Mouse (Mus musculus) 416B (cell line): Measurements from ENCODE around the gene Tmtc2.

ENCODE experiments used
- DNase-seq: peaks from one replicate; pipeline ENCODE4 v3.0.0; 2011; ENCODE audit warnings: low read depth

Tmtc2 gene

GRCm38 (mm10) chr10:105544004-105545003 lies 29.9 kb downstream of the Tmtc2 start:
- no peak for DNase-seq

- no peak for DNase-seq
Measured at GRCm38 (mm10) chr10:105542081-105542480, 32.2 kb downstream of the Tmtc2 start.

GRCm38 (mm10) chr10:105539697-105540096 lies 34.6 kb downstream of the Tmtc2 start:
- DNase-seq, result no peak

- DNase-seq, result no peak
Measured at GRCm38 (mm10) chr10:105536910-105537309, 37.3 kb downstream of the Tmtc2 start.

- peak; percentile 49 for DNase-seq
Measured at GRCm38 (mm10) chr10:105535848-105536247, 38.4 kb downstream of the Tmtc2 start.

GRCm38 (mm10) chr10:105532747-105533146 lies 41.5 kb downstream of the Tmtc2 start:
- no peak for DNase-seq

- no peak for DNase-seq
Measured at GRCm38 (mm10) chr10:105532019-105532525, 42.2 kb downstream of the Tmtc2 start.

GRCm38 (mm10) chr10:105531080-105531894 lies 43.0 kb downstream of the Tmtc2 start:
- DNase-seq, result no peak

- peak; percentile 31 for DNase-seq
Measured at GRCm38 (mm10) chr10:105523405-105524088, 50.7 kb downstream of the Tmtc2 start.

GRCm38 (mm10) chr10:105522431-105522830 lies 51.8 kb downstream of the Tmtc2 start:
- no peak for DNase-seq

GRCm38 (mm10) chr10:105519154-105519806 lies 55.0 kb downstream of the Tmtc2 start:
- DNase-seq, result no peak

- DNase-seq, result no peak
Measured at GRCm38 (mm10) chr10:105518144-105518543, 56.1 kb downstream of the Tmtc2 start.

GRCm38 (mm10) chr10:105513777-105514322 lies 60.4 kb downstream of the Tmtc2 start:
- no peak for DNase-seq

- no peak for DNase-seq
Measured at GRCm38 (mm10) chr10:105509896-105510272, 64.4 kb downstream of the Tmtc2 start.

GRCm38 (mm10) chr10:105509146-105509895 lies 64.9 kb downstream of the Tmtc2 start:
- DNase-seq, result no peak

GRCm38 (mm10) chr10:105507982-105508786 lies 66.1 kb downstream of the Tmtc2 start:
- peak; percentile 45 for DNase-seq

GRCm38 (mm10) chr10:105506046-105506445 lies 68.2 kb downstream of the Tmtc2 start:
- DNase-seq, result no peak

GRCm38 (mm10) chr10:105504472-105504871 lies 69.8 kb downstream of the Tmtc2 start:
- DNase-seq, result no peak

GRCm38 (mm10) chr10:105501736-105502135 lies 72.5 kb downstream of the Tmtc2 start:
- DNase-seq, result no peak
